Mouse (Mus musculus): Measurements from ENCODE around the gene Erich4.

DNA sequence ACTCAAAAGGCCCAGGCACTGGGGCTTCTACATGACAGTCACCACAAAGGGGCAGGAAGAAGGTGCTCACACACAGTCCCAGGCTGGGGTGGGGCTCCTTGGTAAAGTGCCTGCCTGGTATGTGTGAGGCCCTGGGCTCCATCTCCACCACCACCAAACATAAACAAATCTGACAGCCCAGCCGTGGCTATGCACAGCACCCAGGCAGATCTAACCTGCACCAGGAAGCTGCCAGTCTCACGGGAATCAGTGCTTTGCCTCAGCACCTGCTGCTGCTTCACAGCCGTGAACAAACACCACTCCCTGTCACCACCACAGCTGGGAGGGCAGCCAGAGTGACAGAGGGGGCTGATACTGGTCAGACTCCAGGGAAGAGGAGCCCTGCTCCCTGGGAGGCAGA is 20.7 kb upstream of the Erich4 start:
- TF ChIP-seq CTCF (IDR thresholded peaks at IDR 0.05; ENCODE audit: low read depth) (no peak), EP300 (IDR thresholded peaks at IDR 0.05; ENCODE audit: low read depth) (no peak)

Measured in heart, postnatal 0 days (tissue).